Mouse (Mus musculus): ENCODE results near the gene Ppil4. TPM values are rescaled to one million over a fixed set of nuclear protein-coding genes. Genes with fewer than 3 reads are reported as not detected.
"Not testable (repeated sequence)": the region's sequence is repeated elsewhere in the genome, so short reads cannot be mapped to it uniquely, and the experiment has no call there.

Ppil4 gene
- 46.3 and 50.2 TPM in 2 replicates for total RNA-seq (2015; ENCODE audit: low replicate concordance)
- total RNA-seq (2017; ENCODE audit: low replicate concordance), result 123 and 138 TPM in 2 replicates

DNA sequence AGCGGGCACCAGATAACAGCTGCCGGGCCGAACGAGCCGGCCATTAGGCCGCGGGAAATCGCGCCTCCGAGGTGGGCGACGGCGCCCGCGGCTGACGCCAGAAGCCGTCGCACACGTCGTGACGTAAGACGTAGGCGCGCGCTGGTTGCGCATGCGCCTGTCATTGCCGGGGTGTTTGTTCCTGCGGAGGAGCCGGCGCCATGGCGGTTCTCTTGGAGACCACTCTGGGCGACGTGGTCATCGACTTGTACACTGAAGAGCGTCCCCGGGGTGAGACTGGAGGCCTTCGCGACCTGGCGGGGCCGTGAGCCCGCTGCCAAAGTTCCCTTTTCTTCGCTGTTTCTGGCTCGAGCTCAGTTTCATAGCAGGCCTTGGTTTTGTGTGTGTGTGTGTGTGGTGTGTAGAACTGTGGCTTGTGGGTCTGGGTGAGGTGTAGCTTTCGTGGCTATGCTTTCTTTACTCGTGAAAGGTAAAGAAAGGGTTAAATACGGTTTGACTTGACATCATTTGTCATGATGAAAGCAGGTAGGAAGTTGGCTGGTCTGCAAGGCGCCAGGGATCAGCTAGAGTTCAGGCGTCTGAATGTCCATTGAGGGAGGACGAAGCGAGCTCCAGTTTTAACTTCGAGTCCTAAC lies at the start of gene Ppil4, which contains the start of gene Ginm1:
Gene Ppil4, plus strand, starts transcription at position 141 of the 635 bp plus-strand sequence.
Gene Ginm1, minus strand, starts transcription at position 74 of the 635 bp plus-strand sequence.
- peak; percentile 98 for ATAC-seq (replicated peaks; ENCODE audit: low FRiP score, poor library complexity, severe bottlenecking)

DNA sequence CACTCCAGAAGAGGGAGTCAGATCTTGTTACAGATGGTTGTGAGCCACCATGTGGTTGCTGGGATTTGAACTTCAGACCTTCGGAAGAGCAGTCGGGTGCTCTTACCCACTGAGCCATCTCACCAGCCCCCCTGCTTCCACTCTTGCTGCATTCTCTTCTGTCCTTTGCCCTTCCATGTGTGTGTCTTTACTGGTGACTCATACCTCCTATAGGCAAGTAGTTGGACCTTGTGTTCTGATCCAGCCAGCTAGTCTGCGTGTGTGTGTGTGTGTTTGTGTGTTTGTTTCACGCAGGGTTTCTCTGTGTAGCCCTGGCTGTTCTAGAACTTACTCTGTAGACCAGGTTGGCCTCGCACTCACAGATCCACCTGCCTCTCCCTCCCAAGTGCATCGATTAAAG lies 47.2 kb upstream of the Ppil4 start:
- not testable (repeated sequence) for ATAC-seq (replicated peaks; ENCODE audit: low FRiP score, poor library complexity, severe bottlenecking)

DNA sequence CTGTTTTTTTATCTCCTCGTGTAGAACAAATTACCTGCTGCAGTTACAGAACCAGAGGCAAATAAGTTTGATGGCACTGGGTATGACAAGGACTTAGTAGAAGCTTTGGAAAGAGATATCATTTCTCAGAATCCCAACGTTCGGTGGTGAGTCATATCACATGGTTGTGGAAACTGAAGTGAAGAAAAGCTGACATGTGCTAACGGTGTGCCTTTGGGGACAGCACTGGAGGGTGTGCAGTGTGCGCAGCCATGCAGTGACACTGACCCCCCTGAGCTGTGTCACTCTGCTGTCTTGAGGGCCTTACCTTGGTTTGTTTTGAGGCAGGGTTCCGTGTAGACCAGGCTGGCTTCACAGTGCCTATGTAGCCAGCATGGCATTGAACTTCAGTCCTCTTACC lies 43.9 kb upstream of the Ppil4 start:
- no peak for ATAC-seq (replicated peaks; ENCODE audit: low FRiP score, poor library complexity, severe bottlenecking)

DNA sequence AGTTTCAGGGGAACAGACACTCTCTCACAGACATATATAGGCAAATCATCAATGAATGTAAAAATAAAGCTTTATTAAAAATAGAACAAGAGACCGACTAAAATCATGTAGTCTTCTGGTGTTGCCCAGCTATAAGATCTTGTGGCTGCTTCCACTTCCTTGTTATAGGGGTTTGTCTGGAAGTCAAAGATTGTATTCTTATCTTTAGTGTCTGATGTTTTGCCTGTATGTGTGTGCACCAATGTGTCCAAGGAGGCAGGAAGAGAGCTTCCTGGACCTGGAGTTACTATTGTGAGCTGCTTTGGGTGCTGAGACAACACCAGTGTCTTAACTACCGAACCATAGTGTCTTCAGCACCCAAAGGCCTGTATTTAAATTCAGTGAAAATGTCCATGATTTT lies 35.1 kb upstream of the Ppil4 start:
- no peak for ATAC-seq (replicated peaks; ENCODE audit: low FRiP score, poor library complexity, severe bottlenecking)

DNA sequence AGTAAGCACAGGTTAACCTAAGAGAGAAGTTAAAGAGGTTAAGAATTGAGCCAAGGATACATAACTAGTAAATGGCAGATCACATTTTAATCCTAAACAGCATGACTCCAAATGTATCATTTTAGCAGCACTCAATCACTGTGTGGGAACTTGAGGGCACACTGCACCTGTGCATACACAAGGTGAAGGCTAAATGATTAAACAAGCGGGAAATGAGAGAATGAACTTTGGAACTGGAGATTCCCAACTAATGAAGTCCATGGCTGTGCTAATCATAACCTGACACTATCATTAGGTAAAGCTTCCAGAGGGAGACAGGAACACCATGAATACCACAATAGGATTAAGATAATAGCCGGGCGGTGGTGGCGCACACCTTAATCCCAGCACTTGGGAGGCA lies 20.3 kb upstream of the Ppil4 start:
- no peak for ATAC-seq (replicated peaks; ENCODE audit: low FRiP score, poor library complexity, severe bottlenecking)

DNA sequence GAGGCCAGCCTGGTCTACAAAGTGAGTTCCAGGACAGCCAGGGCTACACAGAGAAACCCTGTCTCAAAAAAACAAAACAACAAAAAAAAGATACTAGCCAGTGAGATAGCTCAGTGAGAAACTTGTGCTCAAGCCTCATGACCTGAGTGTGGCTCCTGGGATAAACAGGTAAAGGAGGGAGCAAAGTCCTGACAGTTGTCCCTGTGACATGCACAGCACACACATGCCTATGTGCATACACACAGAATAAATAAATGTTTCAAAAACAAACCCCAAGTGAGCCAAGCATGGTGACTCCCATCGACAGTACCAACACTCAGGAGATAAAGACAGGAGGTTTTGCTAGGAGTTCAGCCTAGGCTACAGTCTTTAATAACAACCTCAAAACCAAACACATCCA lies 19.9 kb upstream of the Ppil4 start:
- no peak for ATAC-seq (replicated peaks; ENCODE audit: low FRiP score, poor library complexity, severe bottlenecking)

DNA sequence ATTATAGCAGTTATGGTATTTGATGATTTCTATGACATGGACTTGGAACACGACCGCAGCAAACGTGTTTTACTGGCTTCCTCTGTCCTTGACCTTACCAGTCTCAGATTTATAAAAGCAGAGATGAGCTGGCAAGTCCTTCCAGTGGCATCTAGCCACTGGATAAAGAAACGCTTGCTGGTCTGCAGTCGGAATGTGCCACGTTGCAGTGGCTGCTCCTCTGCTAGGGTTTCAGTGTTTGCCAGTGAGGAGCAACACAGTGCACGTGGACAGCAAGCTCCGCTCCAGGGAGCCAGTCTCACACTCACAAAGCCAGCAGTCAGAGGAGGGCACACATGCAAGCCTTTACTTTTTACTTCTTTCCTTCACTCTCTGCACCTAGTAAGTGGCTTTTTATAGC lies 17.3 kb upstream of the Ppil4 start:
- no peak for ATAC-seq (replicated peaks; ENCODE audit: low FRiP score, poor library complexity, severe bottlenecking)

DNA sequence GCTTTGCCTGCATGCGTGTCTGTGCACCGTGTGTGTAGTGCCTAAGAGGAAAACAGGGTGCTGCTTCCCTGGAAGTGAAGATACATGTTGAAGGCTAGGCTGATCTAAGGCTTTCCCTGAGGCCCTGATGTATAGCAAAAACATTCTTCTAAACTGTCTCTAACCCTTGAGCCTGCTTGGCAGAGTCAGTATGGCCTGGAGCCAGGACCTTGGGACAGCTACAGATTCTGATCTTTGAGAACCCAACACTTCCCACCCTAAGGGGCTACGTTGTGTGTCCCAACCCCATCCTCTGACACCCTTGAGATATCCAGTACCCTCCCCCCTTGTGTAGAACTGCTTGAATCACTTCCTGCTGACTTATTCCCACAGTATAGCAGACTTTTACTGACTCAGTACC lies 14.3 kb upstream of the Ppil4 start:
- ATAC-seq (replicated peaks; ENCODE audit: low FRiP score, poor library complexity, severe bottlenecking), result no peak

DNA sequence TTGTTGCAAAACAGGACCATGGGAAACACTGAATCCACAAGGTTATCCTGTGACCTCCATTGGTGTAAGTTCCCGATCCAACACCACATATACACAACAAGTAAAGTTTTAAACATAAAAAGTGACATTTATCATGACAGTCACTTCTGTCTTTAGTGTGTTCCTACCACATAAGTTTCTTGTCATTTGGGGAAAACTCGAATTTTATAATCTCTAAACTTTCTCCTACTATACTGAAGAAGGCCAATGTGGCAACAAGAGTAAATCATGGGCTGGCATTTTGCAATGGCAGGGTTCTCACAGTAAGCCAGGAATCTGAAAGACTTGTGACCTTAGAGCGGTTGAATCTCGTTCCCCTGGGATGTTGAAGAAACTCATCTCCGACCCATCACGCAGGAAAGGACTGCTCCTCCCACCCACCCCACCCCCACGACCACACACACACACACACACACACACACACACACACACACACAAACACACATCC lies 12.9 kb upstream of the Ppil4 start:
- no peak for ATAC-seq (replicated peaks; ENCODE audit: low FRiP score, poor library complexity, severe bottlenecking)

DNA sequence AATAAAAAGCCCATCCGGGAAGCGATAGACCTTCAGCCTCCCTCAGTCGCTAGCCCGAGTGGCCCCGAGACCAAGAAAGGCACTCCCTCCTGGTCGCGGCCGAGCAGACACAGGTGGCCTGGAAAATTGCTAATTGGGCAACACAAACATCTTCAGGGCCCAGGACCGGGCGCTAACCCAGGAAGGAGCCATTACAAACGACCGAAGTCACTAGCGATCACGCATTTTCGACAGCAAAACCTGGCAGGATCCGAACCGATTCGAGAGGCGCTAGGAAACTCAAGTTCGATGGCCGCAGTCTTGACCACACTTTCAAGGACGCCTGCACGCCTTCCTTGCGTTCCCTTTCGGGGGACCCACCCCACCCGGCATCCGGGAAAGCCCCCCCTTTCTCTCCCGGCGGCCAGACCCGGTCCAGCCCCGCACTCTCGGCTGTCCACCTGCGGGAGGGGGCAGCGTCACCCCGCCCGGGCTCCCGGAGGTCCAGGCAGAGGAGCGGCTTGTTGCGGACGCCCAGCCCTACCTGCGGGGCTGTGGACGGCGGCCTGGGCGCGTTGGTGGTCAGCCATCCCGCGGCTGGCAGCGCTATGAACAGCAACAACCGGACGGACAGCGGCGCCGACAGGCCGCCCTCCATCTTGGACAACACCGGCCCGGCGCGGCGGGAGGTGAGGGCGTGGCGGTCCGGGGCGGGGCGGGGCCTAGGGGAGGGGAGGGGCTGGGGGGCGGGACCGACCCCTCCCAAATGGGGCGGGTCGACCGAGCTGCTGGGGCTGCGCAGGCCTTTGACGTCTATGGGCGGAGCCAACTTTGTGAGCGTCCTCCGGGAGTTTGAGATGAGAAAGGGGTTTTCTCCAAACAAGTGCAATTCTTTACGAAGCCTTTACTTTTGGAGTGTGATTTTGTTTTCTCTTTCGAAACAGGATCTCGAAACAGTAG lies 12.2 kb upstream of the Ppil4 start:
- peak; percentile 91 for ATAC-seq (replicated peaks; ENCODE audit: low FRiP score, poor library complexity, severe bottlenecking)

DNA sequence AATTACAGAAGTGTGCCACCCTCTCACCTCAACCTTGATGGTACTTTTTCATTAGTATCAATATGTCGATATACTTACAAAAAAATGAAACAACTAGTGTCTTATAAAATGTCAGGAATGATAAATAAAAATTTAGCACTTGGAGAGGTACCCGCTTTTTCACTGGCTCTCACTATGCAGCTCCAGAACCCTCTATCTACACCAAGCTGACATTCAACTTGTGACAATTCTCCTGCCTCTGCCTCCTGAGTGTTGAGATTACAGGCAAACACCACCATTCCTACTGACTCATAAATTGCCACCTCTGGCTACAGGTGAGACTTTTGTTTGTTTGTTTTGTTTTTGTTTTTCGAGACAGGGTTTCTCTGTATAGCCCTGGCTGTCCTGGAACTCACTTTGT lies 11.5 kb upstream of the Ppil4 start:
- peak; percentile 56 for ATAC-seq (replicated peaks; ENCODE audit: low FRiP score, poor library complexity, severe bottlenecking)

DNA sequence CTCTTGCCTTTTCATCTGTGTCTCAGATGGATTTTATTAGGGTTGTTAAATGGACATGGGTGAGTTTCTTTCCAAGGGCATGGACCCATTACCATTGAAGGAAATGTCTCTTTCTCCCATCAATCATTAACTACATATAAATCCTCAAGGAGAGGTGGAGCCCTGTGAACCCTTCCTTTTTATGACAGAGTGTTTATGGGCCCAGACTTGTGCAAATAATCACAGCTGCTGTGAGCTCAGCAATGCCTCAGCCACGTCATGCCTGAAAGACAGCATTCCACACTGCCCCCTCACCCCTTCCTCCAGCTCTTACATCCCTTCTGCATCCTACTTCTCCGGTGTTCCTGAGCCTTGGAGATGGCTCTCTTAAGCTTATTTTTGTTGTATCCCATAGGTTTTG lies 5.4 kb upstream of the Ppil4 start:
- ATAC-seq (replicated peaks; ENCODE audit: low FRiP score, poor library complexity, severe bottlenecking), result no peak

DNA sequence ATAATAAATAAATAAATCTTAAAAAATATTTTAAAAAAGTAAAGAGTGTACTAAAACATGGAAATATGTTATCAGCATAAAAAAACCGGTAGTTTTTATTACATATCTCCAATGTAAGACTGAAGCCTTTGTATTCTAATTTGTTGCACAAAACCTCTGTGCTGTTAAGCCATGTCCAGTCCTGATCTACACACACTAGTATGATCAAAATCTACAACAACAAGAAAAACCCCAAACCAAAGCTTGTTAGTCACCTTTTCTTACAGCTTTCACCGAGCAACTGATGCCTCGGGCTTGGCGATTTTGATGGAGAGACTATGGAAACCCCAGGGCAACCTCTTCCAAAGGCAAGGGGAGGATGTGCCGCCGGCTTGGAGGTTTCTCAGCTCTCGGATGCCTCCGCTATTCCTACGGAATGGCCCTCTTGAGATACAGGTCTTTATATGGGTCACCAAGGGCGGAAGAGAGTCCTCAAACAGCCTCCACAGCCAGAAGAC lies 389 bp upstream of the Ppil4 start:
- no peak; the same call in 1 of the 2 replicates for ATAC-seq (replicated peaks; ENCODE audit: low FRiP score, poor library complexity, severe bottlenecking)

DNA sequence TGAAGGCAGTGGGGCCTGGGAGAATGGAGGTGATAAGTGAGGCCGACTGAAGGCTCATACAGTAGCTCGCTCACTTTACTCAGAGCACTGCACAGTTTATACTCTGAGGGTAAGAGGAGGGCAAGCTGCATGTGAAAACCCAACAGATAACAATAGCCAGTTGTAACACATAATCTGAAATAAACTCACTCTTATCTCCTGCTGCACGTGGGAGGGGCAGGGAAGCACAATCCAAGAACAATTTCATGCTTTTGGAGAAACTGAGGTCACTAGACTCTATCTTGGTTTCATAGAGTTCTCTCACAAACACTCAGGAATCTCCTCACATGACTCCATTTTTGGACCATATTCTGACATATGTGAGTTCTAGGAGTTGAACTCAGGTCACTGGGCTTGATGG lies 8.6 kb downstream of the Ppil4 start:
- ATAC-seq (replicated peaks; ENCODE audit: low FRiP score, poor library complexity, severe bottlenecking), result no peak

DNA sequence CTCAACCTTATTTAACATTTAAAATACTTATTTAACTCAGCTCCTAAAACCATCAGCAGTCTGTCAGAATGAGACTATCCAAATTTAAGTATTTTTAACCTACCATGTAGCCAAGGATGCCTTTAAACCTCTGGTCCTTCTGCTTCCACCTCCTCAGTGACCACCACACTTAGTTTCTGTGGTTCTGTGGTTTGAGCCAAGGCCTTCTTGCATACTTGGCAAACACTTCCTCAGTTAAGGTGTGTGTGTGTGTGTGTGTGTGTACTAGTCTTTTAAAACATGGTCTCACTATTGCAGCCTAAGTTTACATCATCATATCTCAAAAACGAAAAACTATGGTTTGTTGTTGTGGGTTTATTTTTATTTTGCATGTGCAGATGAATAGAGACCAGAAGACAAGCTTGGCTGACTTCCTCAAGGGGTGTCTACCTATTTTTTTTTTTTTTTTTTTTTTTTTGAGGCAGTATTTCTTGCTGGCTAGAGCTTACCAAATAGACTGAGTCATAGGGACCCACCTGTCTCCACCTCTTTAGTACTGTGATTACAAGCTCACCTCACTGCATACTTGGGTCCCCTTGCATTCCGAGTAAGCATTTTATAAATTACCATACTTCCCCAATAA lies 9.9 kb downstream of the Ppil4 start:
- no peak for ATAC-seq (replicated peaks; ENCODE audit: low FRiP score, poor library complexity, severe bottlenecking)

DNA sequence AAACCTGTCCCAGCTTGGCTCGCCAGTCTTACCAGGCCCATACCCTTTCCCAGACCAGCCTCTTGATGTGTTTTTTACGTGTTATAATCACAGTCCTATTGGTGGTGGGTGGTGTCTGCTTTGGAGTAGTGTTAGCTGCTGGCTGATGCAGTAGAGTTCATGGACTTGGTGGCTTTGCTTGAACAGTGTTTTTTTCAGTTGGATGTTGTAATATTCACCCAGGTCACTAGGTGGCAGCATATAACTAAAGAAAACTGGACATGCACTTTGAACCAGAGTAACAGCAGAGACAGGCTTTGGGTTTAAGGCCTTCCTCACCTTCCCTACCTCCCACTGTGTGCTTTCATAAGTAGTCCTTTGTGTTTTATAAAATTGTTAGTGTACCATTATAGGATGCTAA lies 17.2 kb downstream of the Ppil4 start:
- ATAC-seq (replicated peaks; ENCODE audit: low FRiP score, poor library complexity, severe bottlenecking), result peak; percentile 89

DNA sequence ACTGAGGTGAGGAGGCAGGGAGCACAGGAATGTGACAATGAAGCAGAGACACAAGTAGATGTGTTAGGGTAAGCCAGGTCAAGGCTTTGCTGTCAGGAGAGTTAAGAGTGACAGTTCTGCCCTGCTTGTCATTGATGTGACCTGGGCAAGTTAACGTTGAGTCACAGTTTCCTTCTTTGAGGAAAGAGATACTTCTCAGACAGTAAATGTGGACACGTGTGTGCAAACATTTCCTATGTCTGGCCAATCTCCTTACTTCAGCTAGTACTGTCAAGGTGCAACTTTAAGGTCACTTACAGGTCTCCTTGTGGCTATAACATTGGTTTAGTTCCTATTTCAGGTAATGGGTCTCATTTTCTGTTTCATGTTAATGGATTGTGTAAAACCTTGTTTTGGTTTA lies 23.8 kb downstream of the Ppil4 start:
- ATAC-seq (replicated peaks; ENCODE audit: low FRiP score, poor library complexity, severe bottlenecking), result no peak

DNA sequence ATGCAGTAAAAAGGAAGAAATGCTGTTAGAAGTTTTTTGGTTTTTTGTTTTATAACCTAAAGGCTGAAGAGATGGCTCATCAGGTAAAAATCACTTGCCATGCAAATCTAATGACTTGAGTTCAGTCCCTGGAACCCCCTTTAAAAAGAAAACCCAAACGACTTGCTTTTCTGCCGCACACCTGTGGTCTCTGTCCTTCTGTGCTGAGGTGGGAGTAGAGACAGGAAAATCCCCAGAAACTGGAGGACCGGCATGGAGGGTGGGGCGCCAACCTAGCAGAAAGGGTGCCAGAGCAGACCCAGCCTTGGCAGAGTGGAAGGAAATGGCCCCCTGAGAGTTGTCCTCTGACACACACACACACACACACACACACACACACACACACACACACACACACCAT lies 26.0 kb downstream of the Ppil4 start:
- no peak for ATAC-seq (replicated peaks; ENCODE audit: low FRiP score, poor library complexity, severe bottlenecking)

DNA sequence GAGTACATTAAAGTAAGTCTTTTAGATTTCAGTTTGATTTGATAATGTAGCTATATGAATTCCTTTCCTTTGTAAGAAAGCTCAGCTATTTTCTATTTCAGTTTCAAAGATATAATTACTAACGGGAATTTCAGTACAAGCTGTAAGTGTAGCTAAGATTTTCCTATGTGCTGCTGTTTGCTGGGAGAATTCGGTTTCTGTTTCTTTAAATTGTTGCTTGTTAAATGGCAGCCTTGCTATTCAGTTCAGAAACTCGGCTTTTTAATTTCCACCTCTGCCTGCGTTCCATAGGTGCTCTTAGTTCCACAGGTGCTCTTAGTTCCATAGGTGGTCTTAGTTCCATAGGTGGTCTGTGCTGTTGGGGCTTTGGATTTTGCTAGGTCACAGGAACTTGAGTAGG lies 26.5 kb downstream of the Ppil4 start:
- no peak for ATAC-seq (replicated peaks; ENCODE audit: low FRiP score, poor library complexity, severe bottlenecking)

DNA sequence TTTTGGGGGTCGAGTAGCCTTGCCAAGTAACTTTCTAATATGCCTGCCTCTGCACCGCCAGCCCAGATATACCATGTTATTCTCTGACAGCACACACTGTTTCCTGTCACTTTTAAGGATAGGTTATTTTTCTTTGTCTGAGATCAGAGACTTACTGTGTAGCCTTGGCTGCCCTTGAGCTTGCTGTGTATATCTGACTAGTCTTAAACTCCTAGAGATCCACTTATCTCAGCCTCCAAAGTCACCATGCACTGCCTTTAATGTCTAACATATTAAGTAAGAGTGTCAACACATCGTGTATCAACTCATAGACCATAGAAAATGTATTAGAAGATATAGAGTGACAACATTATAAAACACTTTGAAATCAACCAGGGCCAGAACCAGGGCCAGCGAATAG lies 26.9 kb downstream of the Ppil4 start:
- no peak for ATAC-seq (replicated peaks; ENCODE audit: low FRiP score, poor library complexity, severe bottlenecking)
